Comparison of ENCODE assay signal across 8 mouse cellular contexts in the genomic region with DNA sequence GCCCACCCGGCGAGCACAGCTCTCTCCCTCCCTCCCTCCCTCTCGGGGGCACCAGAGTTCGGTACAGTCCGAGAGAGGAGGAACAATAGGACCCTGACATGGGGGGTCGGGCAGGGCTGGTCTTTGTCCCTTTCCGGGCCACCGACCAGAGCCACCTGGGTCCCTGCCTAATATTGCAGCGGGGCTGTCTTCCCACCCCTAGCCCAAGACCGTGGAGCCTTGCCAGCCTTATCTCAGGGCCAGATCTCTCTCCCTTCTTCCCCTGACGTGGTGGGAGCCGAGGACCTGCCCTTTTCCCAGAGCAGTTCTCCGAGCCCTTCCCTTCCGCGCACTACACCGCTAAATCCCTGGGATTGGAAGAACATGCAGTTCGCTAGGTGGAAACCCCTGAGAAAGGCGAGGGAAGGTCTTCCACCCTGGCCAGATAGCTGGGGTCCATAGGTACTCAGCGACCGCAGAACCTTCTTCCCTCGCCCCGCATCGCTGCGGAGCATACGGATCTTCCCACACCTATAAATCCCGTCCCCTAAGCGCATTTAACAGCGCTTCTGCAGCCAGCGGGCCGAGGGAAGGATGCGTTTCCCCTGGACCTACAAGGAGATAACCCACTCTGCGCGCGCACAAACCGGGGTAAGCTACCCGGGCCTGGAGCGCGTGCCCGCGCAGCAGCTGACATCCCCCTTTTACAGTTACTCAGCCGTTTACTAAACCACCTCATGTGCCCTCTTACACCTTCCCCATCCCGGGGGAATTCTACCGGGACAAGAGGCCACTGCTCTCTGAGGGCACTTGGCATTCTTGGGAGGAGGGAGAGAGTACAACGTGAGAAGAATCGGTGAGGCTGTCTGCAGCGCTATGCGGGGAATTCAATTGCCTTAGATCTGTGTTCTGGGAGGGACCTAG. TPM values are rescaled to one million over a fixed set of nuclear protein-coding genes. Genes with fewer than 3 reads are reported as not detected.
DNase-seq lines count a peak whose midpoint lies in the region; TF ChIP-seq lines count a peak whose summit lies in the region.

No protein-coding gene starts in this region.

- H3K27me3 ChIP-seq in kidney, adult 2 months (replicated peaks; ENCODE audit: control insufficient read depth, insufficient read depth, low read length), result no peaks in the 10 kb centered on the region
- no peaks in the 10 kb centered on the region for H3K27me3 ChIP-seq in liver, adult 2 months (ENCODE audit: control insufficient read depth, insufficient read depth, low read length)
- H3K27me3 ChIP-seq in myocyte (ENCODE audit: control insufficient read depth, insufficient read depth, insufficient read length), result no peaks in the 10 kb centered on the region

- TF ChIP-seq CTCF in gastrocnemius, adult 2 months (IDR thresholded peaks at IDR 0.05), result no peak
- TF ChIP-seq CTCF in kidney, adult 2 months (conservative IDR thresholded peaks at IDR 0.05; ENCODE audit: insufficient read depth, insufficient read length, low read depth, low read length), result no peak
- no peak for TF ChIP-seq CTCF in liver, adult 2 months (IDR thresholded peaks at IDR 0.05; ENCODE audit: low read depth, low read length)

- DNase-seq in gastrocnemius, adult 2 months, result peak; percentile 70
- no peak for DNase-seq in gastrocnemius, postnatal 25 days
- peak; percentile 88 for DNase-seq in cerebellum, adult 9-10 months
- peak; percentile 51 to 59 for DNase-seq in frontal cortex, postnatal 36 days (ENCODE audit: low spot score in 2 of 2)
- peak; percentile 61 for DNase-seq in kidney, adult 2 months
- DNase-seq in liver, adult 2 months (ENCODE audit: extremely low read depth, low read depth, low spot score), result peak; percentile 29
- DNase-seq in thymus, postnatal 0 days (ENCODE audit: low spot score), result peak; percentile 82

- H3K4me1 ChIP-seq in kidney, adult 2 months (ENCODE audit: control insufficient read depth, insufficient read depth, low read length), result peaks cover 15% of the 10 kb centered on the region
- peaks cover 29% of the 10 kb centered on the region for H3K4me1 ChIP-seq in liver, adult 2 months (ENCODE audit: control insufficient read depth, insufficient read depth, low read length)

- no peak for TF ChIP-seq POLR2A in kidney, adult 2 months (IDR thresholded peaks at IDR 0.05; ENCODE audit: low read depth, low read length)
- no peak for TF ChIP-seq POLR2A in liver, adult 2 months (IDR thresholded peaks at IDR 0.05; ENCODE audit: extremely low read depth, insufficient read depth, low read length)
- TF ChIP-seq POLR2A in myocyte (IDR thresholded peaks at IDR 0.05; ENCODE audit: insufficient read length, low read depth), result no peak

- peak overlapping the region; percentile 38 for H3ac ChIP-seq in myocyte (ENCODE audit: control insufficient read depth, insufficient read length)

- peak overlapping the region; percentile 82 for H3K4me3 ChIP-seq in gastrocnemius, adult 2 months
- peak overlapping the region; percentile 70 for H3K4me3 ChIP-seq in kidney, adult 2 months (ENCODE audit: insufficient read depth, low read depth, low read length)
- H3K4me3 ChIP-seq in liver, adult 2 months (ENCODE audit: insufficient read depth, low read depth, low read length), result peak overlapping the region; percentile 78
- H3K4me3 ChIP-seq in myocyte, result peak overlapping the region; percentile 52

- peaks cover 15% of the 10 kb centered on the region for H3K79me2 ChIP-seq in liver, adult 2 months (ENCODE audit: control insufficient read depth, insufficient read depth, low read length)
- no peaks in the 10 kb centered on the region for H3K79me2 ChIP-seq in myocyte (ENCODE audit: control insufficient read depth, insufficient read depth)

- intact Hi-C loops in gastrocnemius, adult 2 months (cut with DNase I), result loop anchor here (5.0 kb wide), 1 partner anchor 39 kb away; no protein-coding TSS in a partner anchor

- WGBS in kidney, adult 2 months, result under 1% methylated on average over 47 of the region's 47 CpGs
- 2% methylated on average over 47 of the region's 47 CpGs for whole genome bisulfite sequencing in liver, adult 2 months

- H3K27ac ChIP-seq in gastrocnemius, adult 2 months, result peak overlapping the region; percentile 93
- no peak overlapping the region for H3K27ac ChIP-seq in kidney, adult 2 months (ENCODE audit: insufficient read depth, low read depth, low read length)
- H3K27ac ChIP-seq in liver, adult 2 months (replicated peaks; ENCODE audit: insufficient read depth, low read depth, low read length), result peak overlapping the region; percentile 22; the same call in 1 of the 2 replicates

- H3K4me2 ChIP-seq in myocyte (ENCODE audit: low read depth), result peak overlapping the region; percentile 87

- no peaks in the 10 kb centered on the region for H3K36me3 ChIP-seq in kidney, adult 2 months (ENCODE audit: control insufficient read depth, insufficient read depth, low read length)
- no peaks in the 10 kb centered on the region for H3K36me3 ChIP-seq in liver, adult 2 months (ENCODE audit: control insufficient read depth, insufficient read depth, low read length)
- no peaks in the 10 kb centered on the region for H3K36me3 ChIP-seq in myocyte (ENCODE audit: control insufficient read depth, insufficient read depth)

- H3K9ac ChIP-seq in liver, adult 2 months (ENCODE audit: low read depth, low read length), result peak overlapping the region; percentile 72

TF ChIP-seq in myocyte, 11 proteins besides CTCF, POLR2A, EP300 and RAD21:
- TF ChIP-seq MYOD1 (IDR thresholded peaks at IDR 0.05; ENCODE audit: control insufficient read depth in 1 of 3, insufficient read length in 2 of 3, low read depth in 2 of 3), result peak in 1 of 3 experiments; percentile 3
- no peak for TF ChIP-seq SRF (IDR thresholded peaks at IDR 0.05; ENCODE audit: control insufficient read depth, insufficient read length, low read depth)
- TF ChIP-seq MAX (IDR thresholded peaks at IDR 0.05; ENCODE audit: low read depth), result no peak
TF ChIP-seq in myocyte: peak in this region for 1.

RNA-seq across cellular contexts. Expression of a gene that starts 0.9 kb away (rescaled TPM):
- total RNA-seq in gastrocnemius, adult 2 months (2021), result 10 to 100 TPM; 30.1 to 33.4 TPM
- total RNA-seq in gastrocnemius, postnatal 25 days (2021), result 10 to 100 TPM; 11.4 to 15.2 TPM
- 15.7 and 19.4 TPM in 2 replicates for polyA plus RNA-seq in kidney, adult 2 months (2012; rRNA removed)
- total RNA-seq in liver, adult 2 months (2014; rRNA removed), result 4.1 and 7.1 TPM in 2 replicates
- 15.2 and 18.6 TPM in 2 replicates for polyA plus RNA-seq in liver, adult 2 months (2012; rRNA removed)
- polyA plus RNA-seq in myocyte (2012; fragmentation: generic; extraction: Trizol), result 6.6 TPM
- polyA plus RNA-seq in thymus, postnatal 0 days (2015; fragmentation: Nextera tagmentation; extraction: Ambion mirVana), result 11.3 and 13.6 TPM in 2 replicates

RNA-seq across cellular contexts. Expression of a gene that starts 29.9 kb away (rescaled TPM):
- 1 to 10 TPM in 1 of 2 experiments, under 1 TPM in 1; 0.66 to 1.1 TPM for total RNA-seq in gastrocnemius, adult 2 months (2021)
- total RNA-seq in gastrocnemius, postnatal 25 days (2021), result under 1 TPM; 0.91 to 0.95 TPM
- 0.31 and 0.42 TPM in 2 replicates for polyA plus RNA-seq in kidney, adult 2 months (2012; rRNA removed)
- 0.20 and 0.55 TPM in 2 replicates for total RNA-seq in liver, adult 2 months (2014; rRNA removed)
- polyA plus RNA-seq in liver, adult 2 months (2012; rRNA removed), result 0.37 and 0.50 TPM in 2 replicates
- polyA plus RNA-seq in myocyte (2012; fragmentation: generic; extraction: Trizol), result 13.5 TPM
- 0.05 TPM in 2 replicates for polyA plus RNA-seq in thymus, postnatal 0 days (2015; fragmentation: Nextera tagmentation; extraction: Ambion mirVana)

RNA-seq across cellular contexts. Expression of a gene that starts 58.0 kb away (rescaled TPM):
- total RNA-seq in gastrocnemius, adult 2 months (2021), result under 1 TPM; 0.10 to 0.25 TPM
- total RNA-seq in gastrocnemius, postnatal 25 days (2021), result under 1 TPM; 0.13 TPM
- polyA plus RNA-seq in kidney, adult 2 months (2012; rRNA removed), result 4.1 and 5.1 TPM in 2 replicates
- 0.81 and 0.83 TPM in 2 replicates for total RNA-seq in liver, adult 2 months (2014; rRNA removed)
- polyA plus RNA-seq in liver, adult 2 months (2012; rRNA removed), result 2.5 and 3.0 TPM in 2 replicates
- polyA plus RNA-seq in myocyte (2012; fragmentation: generic; extraction: Trizol), result 1.6 TPM
- polyA plus RNA-seq in thymus, postnatal 0 days (2015; fragmentation: Nextera tagmentation; extraction: Ambion mirVana), result 0.36 TPM in 1 of 2 replicates, not detected in the other
